Mouse (Mus musculus): ENCODE measurements around the gene Ifi206. TPM values are rescaled to one million over a fixed set of nuclear protein-coding genes. Genes with fewer than 3 reads are reported as not detected.
"Not testable (repeated sequence)": the region's sequence is repeated elsewhere in the genome, so short reads cannot be mapped to it uniquely, and the experiment has no call there.

Gene Ifi206
- total RNA-seq (2021), result 0.55 and 1.0 TPM in 2 replicates
- long read RNA-seq, result 0 reads

DNA sequence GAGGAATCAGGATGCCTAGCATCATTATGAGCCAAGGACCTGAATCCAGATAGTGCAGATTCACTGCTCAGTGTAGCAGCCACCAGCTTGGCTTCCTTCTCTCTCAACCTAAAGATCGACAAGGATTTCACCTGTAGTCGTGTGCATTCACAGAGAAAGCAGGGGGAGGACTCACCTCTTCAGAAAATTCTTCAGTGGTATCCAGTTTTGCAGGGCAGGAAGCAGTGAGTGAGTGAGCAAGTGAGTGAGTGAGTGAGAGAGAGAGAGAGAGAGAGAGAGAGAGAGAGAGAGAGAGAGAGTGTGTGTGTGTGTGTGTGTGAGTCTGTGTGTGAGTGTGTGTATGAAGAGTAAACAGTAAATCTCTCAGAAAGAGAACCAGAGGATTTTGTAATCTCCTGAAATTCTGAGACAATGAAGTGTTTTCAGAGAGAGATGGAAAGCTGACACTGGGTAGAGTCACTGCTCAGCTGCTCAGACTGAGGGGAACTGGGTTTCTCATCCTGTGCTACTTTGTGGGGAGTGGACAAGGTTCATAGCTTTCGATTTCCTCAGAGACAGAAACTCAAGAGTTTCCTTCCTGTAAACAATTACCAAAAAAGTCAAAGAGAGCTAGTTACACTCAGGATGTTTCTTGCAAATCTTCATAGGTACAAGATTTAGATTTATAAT lies at the start of gene Ifi206:
Gene Ifi206 (minus strand): TSS at position 230 of the 669 bp plus-strand sequence.
- not testable (repeated sequence) for DNase-seq

DNA sequence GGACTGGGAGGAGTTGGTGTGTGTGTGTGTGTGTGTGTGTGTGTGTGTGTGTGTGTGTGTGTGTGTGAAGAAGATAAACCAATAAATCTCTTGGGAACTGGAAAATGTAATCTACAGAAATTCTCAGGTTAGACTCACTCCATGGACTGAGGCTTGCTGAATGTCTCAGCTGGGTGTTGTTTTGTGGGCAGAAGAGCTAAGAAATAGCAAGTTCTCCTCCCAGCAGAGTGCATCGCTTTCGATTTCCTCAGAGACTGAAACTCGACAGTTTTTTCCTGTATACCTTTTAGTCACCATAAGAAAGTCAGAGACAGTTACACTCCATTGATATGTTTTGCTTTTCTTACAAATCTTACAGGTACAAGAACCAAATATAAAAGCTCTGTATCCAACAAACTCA lies 45.0 kb upstream of the Ifi206 start, which contains the start of gene Ifi214:
Gene Ifi214 (minus strand): TSS at position 167 of the 400 bp plus-strand sequence.
- not testable (repeated sequence) for DNase-seq

DNA sequence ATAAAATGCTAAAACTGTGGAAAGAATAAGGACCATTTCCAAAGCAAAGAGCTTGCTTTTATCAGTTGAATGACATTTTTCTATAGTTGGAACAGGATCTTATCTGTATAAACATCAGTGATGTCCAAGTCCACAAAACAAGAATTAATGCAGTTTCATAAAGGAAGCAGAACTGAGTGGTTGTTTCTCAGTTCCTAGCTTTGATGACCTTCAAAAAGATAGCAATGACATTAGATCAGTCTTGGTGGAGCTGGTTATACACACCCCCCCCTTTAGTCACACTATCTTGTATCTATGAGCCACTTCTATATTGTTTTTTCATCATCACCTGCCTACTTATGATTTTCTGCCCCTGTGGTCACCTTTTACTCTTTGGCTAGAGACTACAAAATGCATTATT lies 30.6 kb upstream of the Ifi206 start:
- DNase-seq, result no peak

DNA sequence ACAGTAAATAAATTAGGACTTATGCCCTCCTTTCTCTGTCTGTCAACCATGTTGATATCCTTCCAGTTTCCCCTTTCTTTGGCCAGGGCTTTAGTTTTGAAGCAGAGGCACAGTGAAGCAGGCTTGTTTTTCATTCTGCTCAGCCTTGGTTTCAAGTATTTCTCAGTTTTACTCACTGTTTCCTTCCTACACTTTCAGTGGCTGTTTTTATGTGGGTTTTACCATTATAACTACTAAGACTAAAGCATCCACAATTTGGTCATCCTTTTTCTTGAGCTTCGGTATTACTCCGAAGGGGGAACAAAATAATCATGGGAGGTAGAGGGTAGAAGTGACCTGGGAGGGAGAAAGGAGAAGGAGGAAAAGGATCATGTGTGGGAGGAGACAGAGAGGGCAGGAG lies 19.8 kb upstream of the Ifi206 start:
- DNase-seq, result not testable (repeated sequence)

DNA sequence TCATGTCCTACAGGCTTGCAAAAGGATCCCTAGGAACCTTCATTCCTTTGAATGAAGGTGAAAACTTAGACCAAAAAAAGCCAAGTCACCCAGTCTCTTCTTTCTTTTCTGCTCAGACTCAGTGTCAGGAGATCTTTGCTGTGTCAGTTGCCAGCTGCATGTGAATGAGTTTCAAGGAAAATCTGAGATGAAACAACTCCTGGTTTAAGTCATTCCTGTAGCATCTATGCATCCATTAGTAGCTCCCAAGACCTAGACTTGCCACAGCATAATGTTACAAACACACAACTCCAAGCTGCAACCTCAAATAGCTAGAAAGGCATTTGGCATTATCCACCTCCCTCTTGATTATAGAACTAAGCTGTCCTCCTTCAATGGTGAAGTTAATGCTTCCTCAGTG lies 642 bp upstream of the Ifi206 start:
- not testable (repeated sequence) for DNase-seq

DNA sequence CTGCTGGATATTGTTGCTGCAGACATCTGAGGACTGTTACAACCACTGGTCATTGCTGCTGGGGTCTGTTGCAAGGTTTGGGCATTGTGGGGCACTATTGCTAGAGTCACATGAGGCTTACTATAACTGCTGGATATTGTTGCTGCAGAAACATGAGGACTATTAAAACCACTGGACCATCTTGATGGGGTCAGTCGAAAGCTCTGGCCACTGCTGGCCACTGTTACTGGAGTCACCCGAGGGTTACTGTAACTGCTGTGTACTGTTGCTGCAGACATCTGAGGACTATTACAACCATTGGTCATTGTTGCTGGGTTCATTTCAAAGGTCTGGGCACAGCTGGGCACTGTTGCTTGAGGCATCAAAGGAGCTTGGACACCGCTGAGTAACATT lies 9.7 kb downstream of the Ifi206 start:
- not testable (repeated sequence) for DNase-seq

DNA sequence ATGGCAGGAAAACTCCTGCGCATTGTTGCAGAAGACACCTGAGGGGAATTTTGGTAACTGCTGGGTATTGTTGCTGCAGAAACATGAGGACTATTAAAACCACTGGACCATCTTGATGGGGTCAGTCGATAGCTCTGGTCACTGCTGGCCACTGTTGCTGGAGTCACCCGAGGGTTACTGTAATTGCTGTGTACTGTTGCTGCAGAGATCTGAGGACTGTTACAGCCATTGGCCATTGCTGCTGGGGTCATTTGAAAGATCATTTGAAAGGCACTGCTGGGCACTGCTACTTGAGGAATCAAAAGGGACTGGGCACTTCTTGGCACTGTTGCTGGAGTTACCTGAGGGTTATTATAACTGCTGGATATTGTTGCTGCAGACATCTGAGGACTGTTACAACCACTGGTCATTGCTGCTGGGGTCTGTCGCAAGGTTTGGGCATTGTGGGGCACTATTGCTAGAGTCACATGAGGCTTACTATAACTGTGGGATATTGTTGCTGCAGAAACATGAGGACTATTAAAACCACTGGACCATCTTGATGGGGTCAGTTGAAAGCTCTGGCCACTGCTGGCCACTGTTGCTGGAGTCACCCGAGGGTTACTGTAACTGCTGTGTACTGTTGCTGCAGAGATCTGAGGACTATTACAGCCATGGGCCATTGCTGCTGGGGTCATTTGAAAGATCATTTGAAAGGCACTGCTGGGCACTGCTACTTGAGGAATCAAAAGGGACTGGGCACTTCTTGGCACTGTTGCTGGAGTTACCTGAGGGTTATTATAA lies 10.3 kb downstream of the Ifi206 start:
- not testable (repeated sequence) for DNase-seq

DNA sequence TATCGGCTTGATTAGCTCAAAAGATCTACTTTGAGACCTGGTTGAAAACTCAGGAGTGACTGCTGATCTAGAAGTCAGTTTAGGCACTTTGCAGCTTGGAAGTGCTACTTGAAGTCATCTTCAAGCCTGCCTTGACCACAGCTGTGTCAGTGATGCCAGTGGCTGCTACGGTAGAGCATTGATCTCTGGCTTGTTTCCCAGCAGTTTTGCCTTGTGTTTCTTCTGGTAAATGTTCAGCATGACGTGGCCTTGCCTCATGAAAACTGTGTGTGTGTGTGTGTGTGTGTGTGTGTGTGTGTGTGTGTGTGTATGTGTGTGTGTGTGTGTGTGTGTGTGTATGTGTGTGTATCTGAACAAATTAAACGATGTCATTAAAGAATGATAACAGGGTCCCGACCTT lies 34.1 kb downstream of the Ifi206 start:
- no peak for DNase-seq

DNA sequence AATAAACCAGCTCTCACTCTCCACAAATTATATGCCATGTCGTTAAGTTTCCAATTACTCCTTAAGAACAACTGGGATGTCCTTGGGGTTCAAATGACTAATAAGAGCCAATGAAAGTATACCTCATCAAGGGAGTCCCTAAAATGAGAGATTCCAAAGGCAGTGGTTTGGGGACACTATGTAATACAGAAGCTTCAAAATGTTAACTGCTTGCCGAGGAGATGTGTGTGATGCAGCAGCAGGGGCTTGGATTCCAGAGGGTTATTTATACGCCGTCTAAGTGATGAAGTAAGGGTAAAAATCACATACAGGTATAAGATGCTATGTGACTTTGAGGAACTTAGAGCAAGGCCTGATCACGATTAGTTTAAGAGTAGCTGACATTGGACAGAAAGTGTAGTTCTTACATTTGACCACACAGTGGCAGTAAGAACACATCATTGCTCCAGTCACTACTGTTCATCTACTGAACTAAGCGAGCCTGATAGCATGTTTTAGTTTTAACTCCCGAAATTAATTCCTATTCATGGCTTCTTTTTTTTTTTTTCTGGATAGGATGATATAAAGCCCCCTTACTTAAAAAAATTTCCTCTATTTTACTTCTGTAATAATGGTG lies 34.6 kb downstream of the Ifi206 start:
- DNase-seq, result no peak

DNA sequence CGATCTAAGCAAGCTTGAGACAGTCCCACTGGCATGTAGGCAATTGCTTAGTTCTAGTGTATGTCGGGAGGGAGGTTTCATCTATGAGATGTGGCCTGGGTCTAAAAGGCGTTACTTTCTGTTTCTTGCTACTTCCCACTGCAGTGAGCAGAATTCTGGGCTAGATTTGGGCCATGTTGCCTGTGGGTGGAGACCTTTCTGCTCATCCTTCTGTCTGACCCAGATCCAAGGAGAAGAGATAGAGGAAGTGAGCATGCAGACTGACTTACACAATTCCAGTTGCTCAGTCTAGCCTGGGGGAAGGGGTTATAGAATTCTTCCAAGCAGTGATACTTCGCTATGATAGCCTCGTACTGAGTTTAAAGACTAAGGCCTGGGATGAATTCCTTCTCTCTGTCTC lies 39.2 kb downstream of the Ifi206 start:
- no peak for DNase-seq

DNA sequence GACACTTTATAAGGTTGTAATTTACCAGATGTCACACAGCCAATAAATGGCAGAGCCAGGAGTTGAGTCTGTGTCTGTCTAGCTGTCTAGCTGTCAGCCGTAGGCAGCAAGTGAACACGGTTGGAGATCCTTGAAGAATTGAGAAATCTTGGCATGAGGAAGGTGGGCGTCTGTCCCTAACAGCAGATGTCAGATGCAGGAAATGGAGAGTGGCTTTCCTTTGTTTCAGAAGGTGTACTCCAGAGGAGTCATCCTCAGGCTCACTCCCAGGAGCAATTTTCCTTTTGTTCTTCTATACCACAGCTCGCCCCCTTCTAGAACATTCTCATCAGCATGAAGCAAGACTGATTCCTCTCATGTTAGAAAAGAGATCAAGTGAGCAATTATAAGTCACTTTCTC lies 40.2 kb downstream of the Ifi206 start:
- no peak for DNase-seq

DNA sequence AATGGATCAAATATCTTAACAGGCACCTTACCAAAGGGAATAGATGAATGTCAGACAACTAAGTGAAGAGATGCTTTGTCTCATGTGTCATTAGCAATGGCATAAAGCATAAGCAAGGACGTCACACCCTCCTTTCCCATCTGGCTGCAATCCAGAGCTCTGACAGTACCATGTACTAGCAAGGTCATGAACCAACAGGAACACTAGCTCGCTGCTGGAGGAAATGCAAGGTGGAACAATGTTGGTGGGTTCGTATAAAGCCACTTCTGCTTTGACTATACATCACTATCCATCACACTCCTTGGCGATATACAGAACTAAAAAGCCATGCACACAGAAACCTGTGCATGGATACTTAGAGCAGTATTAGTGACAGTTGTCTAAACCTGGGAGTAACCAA lies 43.8 kb downstream of the Ifi206 start:
- no peak for DNase-seq

DNA sequence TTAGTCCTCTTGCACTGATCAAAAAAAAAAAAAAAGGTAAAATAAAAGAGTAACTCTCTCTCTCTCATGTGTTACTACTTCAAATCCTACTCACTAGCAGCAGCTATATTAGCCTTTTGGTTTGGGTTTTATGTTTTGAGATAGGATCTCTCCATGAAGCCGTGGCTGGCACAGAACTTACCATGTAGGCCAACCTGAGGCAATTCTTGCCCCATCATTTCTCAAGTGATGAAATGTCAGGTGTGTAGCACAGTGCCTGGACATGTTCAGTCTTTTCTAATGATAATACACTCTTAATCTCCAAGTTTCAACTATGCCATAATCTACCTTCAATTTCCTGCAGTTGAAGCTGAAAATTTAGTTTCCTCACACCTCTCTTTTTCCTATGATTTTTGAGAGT lies 47.8 kb downstream of the Ifi206 start:
- DNase-seq, result no peak

DNA sequence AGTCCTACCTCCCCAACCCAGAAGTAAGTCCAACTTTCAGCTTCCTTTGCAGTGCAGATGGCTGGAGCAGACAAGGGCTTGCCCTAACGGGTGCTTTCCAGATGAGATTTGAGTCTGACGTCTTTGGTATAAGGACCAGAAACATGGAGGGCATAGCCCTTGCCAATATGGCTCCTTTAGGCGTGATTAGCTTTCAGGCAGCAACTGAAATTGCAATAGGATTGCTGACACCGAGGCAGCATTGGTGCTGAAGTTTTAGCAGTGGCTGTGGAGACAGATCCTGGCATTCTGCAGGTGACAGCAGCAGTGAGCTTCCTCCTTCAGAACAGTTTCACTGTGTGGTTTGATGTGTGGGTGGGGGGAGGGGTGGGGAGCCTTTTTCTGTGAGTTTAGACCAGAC lies 49.6 kb downstream of the Ifi206 start:
- no peak for DNase-seq

DNA sequence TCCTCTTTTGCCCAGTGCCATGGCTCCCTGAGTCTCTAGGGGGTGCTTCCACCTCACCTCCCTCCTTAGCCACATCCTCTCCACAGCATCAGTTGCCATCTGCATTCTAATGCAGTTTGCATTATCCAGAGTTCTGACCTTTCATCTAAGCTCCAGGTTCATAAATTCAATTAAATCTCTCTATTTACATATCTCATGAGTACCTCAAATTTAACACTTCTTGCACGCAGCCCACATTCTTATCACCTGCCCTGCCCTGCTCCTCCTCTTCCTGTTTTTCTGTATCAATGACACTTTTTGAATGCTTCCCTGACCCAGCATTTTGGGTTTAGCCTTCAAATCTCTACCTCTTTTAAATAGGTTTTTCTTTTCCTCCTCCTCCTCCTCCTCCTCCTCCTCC lies 50.2 kb downstream of the Ifi206 start:
- DNase-seq, result no peak

DNA sequence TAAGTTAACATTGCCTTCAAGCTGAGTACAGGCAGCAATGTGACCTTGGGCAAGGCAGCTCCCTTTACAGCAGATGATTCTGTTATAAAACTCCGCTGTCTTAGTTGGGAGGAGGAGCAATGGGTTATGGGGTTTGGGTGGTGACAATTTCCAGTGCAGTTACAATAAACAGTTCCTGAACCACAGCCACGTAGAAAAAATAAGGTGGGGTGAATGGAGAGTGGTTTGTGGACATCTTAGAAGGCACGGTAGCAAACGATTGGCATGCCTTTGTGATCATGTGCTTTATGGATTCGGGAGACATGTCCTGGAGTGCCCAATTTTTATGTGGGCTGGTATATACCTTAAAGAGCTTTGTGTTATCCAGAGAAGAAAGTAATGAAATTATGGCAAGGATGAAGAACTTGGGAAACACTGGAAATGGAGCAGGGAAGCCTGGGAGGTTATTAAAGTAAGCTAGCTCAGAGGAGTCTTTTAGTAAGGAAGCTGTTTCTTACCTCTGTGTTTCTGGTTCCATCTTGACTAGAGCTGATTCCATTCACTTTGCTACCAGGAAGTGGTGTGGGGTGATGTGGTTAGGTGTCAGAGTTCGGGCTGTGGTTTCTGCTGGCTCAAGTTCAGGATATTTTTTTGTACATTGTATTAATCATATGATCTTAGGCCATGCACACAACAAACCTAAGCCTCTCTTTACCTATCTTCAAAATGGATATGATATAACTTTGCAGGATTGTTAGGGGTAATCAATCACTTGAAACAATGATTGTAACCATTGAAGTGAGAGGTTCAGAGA lies 53.5 kb downstream of the Ifi206 start:
- DNase-seq, result no peak

DNA sequence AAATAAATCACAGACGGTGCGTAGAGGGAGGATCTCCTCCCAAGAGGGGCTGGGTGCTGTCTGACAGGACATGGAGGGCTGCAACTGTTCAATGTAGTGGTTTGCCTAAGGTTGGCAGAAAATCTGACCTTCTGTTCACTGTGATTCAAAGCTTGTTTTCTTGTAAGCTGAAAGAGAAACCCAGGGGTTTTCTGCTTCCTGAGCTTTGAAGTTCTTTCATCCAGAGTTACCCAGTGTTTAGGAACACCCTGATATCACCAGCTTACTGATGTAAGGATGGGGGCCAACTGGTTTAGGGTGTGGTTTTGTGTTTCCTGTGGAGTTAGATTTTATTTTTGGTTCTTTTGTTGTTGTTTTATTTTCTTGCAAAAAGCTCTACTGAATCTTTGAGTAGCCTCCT lies 58.4 kb downstream of the Ifi206 start:
- DNase-seq, result no peak

DNA sequence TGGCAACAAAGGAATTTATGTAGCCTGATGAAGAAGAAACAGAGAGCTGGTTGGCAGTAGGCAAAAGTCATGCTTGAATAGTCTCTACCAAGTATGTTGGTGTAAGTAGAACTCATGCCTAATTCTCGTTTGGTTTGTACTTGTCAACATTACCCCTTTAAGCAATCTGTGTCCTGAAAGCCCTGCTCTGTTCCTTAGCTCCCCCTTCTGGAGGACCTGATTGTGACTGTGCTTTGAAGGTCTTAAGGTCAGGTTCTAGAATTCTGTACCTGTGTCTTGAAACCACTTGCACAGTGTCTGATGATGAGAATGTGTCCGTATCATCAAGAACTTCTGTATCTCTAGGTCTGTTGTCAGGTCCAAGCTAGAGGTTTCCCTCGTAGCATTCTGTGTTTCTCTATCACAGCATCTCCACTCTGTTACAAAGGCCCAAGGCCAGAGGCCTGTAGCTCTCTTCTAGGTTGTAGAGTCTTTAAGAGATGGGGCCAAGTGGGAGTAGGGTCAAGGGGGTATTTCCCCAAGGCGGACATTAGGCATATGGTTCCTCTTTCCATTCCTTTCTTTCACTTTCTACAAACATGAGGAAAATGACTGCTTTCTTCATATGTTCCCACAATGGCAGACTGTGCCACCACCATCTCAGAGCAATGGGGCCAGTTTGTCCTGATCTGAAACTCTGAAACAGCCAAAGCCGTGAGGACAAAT lies 60.7 kb downstream of the Ifi206 start:
- no peak for DNase-seq

DNA sequence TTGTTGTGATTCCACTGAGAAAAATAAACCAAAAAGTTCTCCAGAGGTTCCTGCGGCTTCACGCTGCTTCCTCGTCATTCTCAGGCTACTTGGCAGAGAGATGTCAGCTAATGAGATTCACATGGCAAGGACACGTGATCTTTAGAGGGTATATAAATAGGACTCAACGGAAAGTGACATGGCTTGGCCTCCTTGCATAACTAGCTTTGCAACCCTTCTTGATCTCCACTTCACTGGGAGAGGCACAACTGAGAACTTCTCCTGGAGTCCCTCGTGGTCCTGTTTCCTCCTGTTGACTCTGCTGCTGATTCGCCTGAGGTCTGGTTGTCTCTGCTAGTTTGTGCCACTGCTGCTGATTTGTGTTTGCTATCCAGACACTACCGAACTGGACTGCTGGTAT lies 63.5 kb downstream of the Ifi206 start:
- no peak for DNase-seq

DNA sequence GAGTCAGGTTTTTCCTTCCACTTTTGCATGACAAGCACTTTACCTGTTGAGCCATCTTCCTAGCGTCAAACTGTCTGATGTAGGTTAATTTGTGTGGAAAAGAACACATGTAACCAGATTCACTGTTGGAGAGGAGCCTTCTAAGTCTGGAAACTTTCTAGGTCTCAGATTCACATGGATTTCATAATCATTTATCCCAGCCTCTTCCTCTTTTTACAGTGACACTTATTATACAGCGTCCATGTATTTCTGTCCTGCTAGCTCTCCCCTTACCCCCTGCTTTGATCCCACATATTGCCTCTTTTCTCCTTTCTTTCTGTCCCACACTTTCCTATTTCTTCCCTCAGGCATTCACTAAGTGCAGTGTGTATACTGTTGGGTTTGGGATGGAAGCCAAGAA lies 64.5 kb downstream of the Ifi206 start:
- DNase-seq, result no peak

DNA sequence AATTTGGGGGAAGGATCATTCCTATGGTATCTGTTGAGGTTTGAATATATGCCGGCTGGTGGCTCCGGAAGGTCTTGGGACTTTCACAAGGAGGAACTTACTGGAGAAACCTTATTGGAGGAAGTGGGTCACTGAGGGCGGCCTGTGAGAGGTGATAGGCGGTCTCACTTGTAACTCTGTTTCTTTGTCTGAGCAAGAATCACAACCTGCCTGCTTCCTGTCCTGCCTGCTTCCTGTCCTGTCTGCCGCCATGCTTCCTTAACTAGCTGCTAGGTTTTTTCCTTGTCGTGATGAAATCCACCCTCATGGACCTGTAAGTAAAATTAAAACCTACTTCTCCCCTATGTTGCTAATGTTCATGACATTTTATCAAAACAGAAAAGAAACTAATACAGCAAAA lies 70.5 kb downstream of the Ifi206 start:
- no peak for DNase-seq

Data from adrenal gland, postnatal 25 days (tissue).